Mouse (Mus musculus): ENCODE results near the gene Speer4d. TPM values are rescaled to one million over a fixed set of nuclear protein-coding genes. Genes with fewer than 3 reads are reported as not detected.
"Not testable (repeated sequence)": the region's sequence is repeated elsewhere in the genome, so short reads cannot be mapped to it uniquely, and the experiment has no call there.

The Speer4d gene
- polyA plus RNA-seq, 1 experiment from 2014 or later = not detected

DNA sequence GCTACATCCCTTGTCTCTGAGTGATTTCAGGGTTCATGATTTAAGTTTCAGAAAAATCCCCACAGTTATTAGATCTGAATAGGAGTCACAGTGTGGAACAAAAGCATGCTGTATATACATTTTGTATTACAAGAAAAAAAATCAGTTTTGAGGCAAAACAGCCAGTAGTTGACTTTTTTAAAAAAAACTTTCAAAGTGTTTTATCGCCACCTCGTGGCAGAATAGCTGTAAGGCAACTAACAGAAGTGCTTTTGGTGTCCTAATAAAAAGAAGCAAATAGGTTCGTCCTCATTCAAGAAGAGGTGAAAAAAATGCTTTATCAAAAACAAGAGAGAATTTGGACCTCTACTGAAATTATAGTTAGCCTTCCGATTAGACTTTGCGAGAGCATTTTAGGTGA, 11.2 kb downstream of the Speer4d start:
- not testable (repeated sequence) for H3K4me2 ChIP-seq (ENCODE audit: low read depth, low read length, severe bottlenecking); H3K4me1 ChIP-seq (replicated peaks; ENCODE audit: control insufficient read depth, insufficient read depth, low read length); ATAC-seq (replicated peaks; ENCODE audit: low FRiP score); H3K36me3 ChIP-seq (ENCODE audit: control insufficient read depth, insufficient read depth, low read length); DNase-seq (ENCODE audit: low spot score); H3K27ac ChIP-seq (ENCODE audit: low read depth, low read length); H3K4me3 ChIP-seq (ENCODE audit: low read depth, low read length); H3K9me3 ChIP-seq (ENCODE audit: control insufficient read depth, low read length); H3K27me3 ChIP-seq (ENCODE audit: control insufficient read depth, insufficient read depth, low read length); H3K9ac ChIP-seq (ENCODE audit: low read length)
- WGBS = 32% methylated on average over 5 of the region's 5 CpGs

DNA sequence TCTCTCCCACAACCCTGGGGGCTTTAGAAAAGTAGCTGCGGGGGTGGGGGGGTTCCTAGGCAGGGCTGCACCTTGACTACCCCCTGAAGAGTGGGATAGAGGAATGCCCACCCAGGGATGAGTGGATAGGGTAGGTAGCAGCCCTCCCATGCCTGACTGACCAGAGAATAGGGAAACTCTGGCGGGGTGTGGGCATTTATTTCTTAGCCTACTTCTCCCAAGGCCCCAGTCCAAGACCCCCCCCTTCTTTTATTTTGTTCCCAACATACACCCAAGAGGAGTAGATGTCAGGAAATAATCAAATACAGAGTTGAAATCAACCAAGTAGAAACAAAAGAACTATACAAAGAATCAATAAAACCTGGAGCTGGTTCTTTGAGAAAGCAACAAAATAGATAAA, 18.8 kb downstream of the Speer4d start:
- not testable (repeated sequence) for H3K4me1 ChIP-seq (replicated peaks; ENCODE audit: control insufficient read depth, insufficient read depth, low read length); H3K4me3 ChIP-seq (ENCODE audit: low read depth, low read length); H3K27me3 ChIP-seq (ENCODE audit: control insufficient read depth, insufficient read depth, low read length); H3K9me3 ChIP-seq (ENCODE audit: control insufficient read depth, low read length); H3K4me2 ChIP-seq (ENCODE audit: low read depth, low read length, severe bottlenecking); H3K36me3 ChIP-seq (ENCODE audit: control insufficient read depth, insufficient read depth, low read length); H3K9ac ChIP-seq (ENCODE audit: low read length); H3K27ac ChIP-seq (ENCODE audit: low read depth, low read length)
- DNase-seq (ENCODE audit: low spot score) (peak; percentile 56), ATAC-seq (replicated peaks; ENCODE audit: low FRiP score) (peak; percentile 76; the same call in 1 of the 2 replicates)
- 70% methylated on average over 2 of the region's 2 CpGs for WGBS

DNA sequence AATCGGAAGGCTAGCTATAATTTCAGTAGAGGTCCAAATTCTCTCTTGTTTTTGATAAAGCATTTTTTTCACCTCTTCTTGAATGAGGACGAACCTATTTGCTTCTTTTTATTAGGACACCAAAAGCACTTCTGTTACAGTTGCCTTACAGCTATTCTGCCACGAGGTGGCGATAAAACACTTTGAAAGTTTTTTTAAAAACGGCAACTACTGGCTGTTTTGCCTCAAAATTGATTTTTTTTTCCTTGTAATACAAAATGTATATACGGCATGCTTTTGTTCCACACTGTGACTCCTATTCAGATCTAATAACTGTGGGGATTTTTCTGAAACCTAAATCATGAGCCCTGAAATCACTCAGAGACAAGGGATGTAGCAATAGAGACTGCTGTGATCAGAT, 26.8 kb downstream of the Speer4d start:
- H3K9ac ChIP-seq (ENCODE audit: low read length); H3K4me3 ChIP-seq (ENCODE audit: low read depth, low read length); ATAC-seq (replicated peaks; ENCODE audit: low FRiP score); H3K4me2 ChIP-seq (ENCODE audit: low read depth, low read length, severe bottlenecking); H3K27me3 ChIP-seq (ENCODE audit: control insufficient read depth, insufficient read depth, low read length); H3K27ac ChIP-seq (ENCODE audit: low read depth, low read length); H3K36me3 ChIP-seq (ENCODE audit: control insufficient read depth, insufficient read depth, low read length); H3K4me1 ChIP-seq (replicated peaks; ENCODE audit: control insufficient read depth, insufficient read depth, low read length); DNase-seq (ENCODE audit: low spot score); H3K9me3 ChIP-seq (ENCODE audit: control insufficient read depth, low read length): not testable (repeated sequence)
- 36% methylated on average over 6 of the region's 6 CpGs for WGBS

DNA sequence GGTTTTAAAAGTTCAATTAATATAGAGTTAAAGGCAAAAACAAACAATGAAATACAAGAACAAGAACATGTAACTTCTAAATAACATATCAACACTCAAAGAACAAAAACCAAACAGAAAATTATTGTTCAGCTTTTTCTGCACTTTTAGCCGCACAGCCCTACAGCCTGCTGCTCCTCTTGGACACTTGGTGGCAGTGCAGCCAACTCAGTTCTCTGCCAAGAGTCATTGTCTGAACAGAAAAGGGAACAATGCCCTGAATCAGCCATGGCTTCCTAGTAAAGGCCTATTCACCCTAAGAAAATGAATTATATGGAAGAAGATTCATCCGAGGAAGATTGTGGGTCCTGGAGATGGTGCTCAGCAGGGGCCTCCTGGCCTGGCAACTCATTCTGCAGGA, 33.5 kb downstream of the Speer4d start:
- not testable (repeated sequence) for H3K36me3 ChIP-seq (ENCODE audit: control insufficient read depth, insufficient read depth, low read length); H3K9ac ChIP-seq (ENCODE audit: low read length); H3K9me3 ChIP-seq (ENCODE audit: control insufficient read depth, low read length); H3K27me3 ChIP-seq (ENCODE audit: control insufficient read depth, insufficient read depth, low read length); ATAC-seq (replicated peaks; ENCODE audit: low FRiP score); H3K4me2 ChIP-seq (ENCODE audit: low read depth, low read length, severe bottlenecking); H3K27ac ChIP-seq (ENCODE audit: low read depth, low read length); DNase-seq (ENCODE audit: low spot score); H3K4me3 ChIP-seq (ENCODE audit: low read depth, low read length); H3K4me1 ChIP-seq (replicated peaks; ENCODE audit: control insufficient read depth, insufficient read depth, low read length)
- 84% methylated on average over 2 of the region's 2 CpGs for WGBS

DNA sequence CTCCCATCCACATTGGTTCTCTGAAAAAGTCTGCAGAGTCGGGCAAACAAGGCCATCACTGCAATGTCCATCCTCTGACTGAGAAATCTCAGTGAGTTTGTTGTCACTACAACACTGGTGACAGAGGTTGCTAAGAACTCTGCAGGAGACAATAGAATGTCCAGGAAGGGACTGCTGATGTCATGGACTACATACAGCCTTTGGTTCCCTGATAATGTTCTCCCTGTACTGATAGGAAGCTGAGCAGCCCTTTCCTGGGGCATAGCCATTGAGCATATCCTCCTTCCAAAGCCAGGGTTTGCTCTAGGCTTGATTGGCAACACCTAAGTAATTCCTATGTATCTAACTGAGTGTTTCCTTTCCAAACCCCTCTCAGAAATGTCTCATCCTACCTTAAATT, 38.1 kb downstream of the Speer4d start, which contains the start of gene 4930572O03Rik:
4930572O03Rik (minus strand) TSS at position 101 of the 400 bp plus-strand sequence.
- not testable (repeated sequence) for DNase-seq (ENCODE audit: low spot score); H3K9ac ChIP-seq (ENCODE audit: low read length)
- WGBS = 80% methylated on average over 1 of the region's 1 CpGs

DNA sequence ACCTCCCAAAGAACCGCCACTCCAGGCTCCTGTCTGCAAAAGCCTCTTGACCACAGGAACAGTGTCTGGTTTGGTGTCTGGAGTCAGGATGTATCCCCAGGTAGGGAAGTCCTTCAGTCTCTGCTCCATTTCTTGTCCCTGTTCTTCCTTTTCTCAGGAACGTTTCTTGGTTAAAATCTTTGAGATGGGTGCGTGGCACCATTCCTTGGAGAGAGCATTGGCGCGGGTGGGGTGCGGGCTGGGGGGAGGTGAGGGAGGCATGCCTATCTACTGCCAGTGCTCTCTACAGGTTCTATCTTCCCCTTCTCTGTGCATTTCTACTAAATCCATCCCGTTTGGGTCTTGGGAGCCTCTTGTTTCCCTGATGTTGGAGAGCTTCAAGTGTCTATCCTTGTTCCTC, 45.0 kb downstream of the Speer4d start:
- H3K4me2 ChIP-seq (ENCODE audit: low read depth, low read length, severe bottlenecking); H3K4me1 ChIP-seq (replicated peaks; ENCODE audit: control insufficient read depth, insufficient read depth, low read length); H3K27ac ChIP-seq (ENCODE audit: low read depth, low read length); H3K4me3 ChIP-seq (ENCODE audit: low read depth, low read length); DNase-seq (ENCODE audit: low spot score); ATAC-seq (replicated peaks; ENCODE audit: low FRiP score); H3K9me3 ChIP-seq (ENCODE audit: control insufficient read depth, low read length); H3K36me3 ChIP-seq (ENCODE audit: control insufficient read depth, insufficient read depth, low read length); H3K27me3 ChIP-seq (ENCODE audit: control insufficient read depth, insufficient read depth, low read length); H3K9ac ChIP-seq (ENCODE audit: low read length): not testable (repeated sequence)
- 77% methylated on average over 7 of the region's 7 CpGs for WGBS

More for the DNA sequence above, 38.1 kb downstream of the Speer4d start, which contains the start of gene 4930572O03Rik:
- H3K36me3 ChIP-seq (ENCODE audit: control insufficient read depth, insufficient read depth, low read length); H3K4me3 ChIP-seq (ENCODE audit: low read depth, low read length); H3K4me2 ChIP-seq (ENCODE audit: low read depth, low read length, severe bottlenecking); H3K27ac ChIP-seq (ENCODE audit: low read depth, low read length); H3K9me3 ChIP-seq (ENCODE audit: control insufficient read depth, low read length); H3K4me1 ChIP-seq (replicated peaks; ENCODE audit: control insufficient read depth, insufficient read depth, low read length); ATAC-seq (replicated peaks; ENCODE audit: low FRiP score); H3K27me3 ChIP-seq (ENCODE audit: control insufficient read depth, insufficient read depth, low read length): not testable (repeated sequence)

DNA sequence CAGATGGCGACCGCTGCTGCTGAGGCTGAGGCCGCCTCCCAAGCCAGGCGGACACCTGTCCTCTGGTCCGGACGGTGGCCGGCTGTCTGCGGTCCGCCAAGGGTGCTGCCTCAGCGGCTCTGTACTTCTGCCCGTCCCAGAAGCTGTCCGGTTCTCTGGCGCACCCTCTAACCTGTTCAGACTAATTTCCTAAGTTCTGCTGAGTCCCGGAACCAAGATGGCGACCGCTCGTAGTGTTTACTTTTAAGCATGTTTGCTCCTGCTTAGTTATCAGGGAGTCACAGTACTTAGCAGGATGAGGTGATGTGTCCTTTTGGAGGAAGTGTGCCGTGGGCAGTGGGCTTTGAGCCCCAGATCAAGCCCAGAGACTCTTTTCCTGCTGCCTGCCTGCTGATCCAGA, 51.9 kb downstream of the Speer4d start:
- H3K4me3 ChIP-seq (ENCODE audit: low read depth, low read length); H3K4me2 ChIP-seq (ENCODE audit: low read depth, low read length, severe bottlenecking); H3K27ac ChIP-seq (ENCODE audit: low read depth, low read length); H3K27me3 ChIP-seq (ENCODE audit: control insufficient read depth, insufficient read depth, low read length); H3K9ac ChIP-seq (ENCODE audit: low read length); H3K9me3 ChIP-seq (ENCODE audit: control insufficient read depth, low read length); H3K4me1 ChIP-seq (replicated peaks; ENCODE audit: control insufficient read depth, insufficient read depth, low read length); H3K36me3 ChIP-seq (ENCODE audit: control insufficient read depth, insufficient read depth, low read length): not testable (repeated sequence)
- WGBS = 89% methylated on average over 7 of the region's 18 CpGs
- 0 out of 2 replicates have a peak, but pooled peaks have one; percentile 21 for ATAC-seq (replicated peaks; ENCODE audit: low FRiP score)
- DNase-seq (ENCODE audit: low spot score) = peak; percentile 47

Other genes starting within 250 kb of the Speer4d start
- gene Gm21149, start 142.5 kb upstream of the Speer4d start, polyA plus RNA-seq (2014; fragmentation: Nextera tagmentation; extraction: Ambion mirVana) = not detected in 2 replicates
- gene Gm21190, start 89.8 kb upstream of the Speer4d start, polyA plus RNA-seq (2014; fragmentation: Nextera tagmentation; extraction: Ambion mirVana) = not detected in 2 replicates
- gene Gm21083, start 41.7 kb upstream of the Speer4d start, polyA plus RNA-seq (2014; fragmentation: Nextera tagmentation; extraction: Ambion mirVana) = not detected in 2 replicates
- not detected in 2 replicates for gene 4930572O03Rik, start 38.0 kb downstream of the Speer4d start, polyA plus RNA-seq (2014; fragmentation: Nextera tagmentation; extraction: Ambion mirVana)
- gene Speer4c, start 95.2 kb downstream of the Speer4d start, polyA plus RNA-seq (2014; fragmentation: Nextera tagmentation; extraction: Ambion mirVana) = not detected in 2 replicates